Mouse (Mus musculus): ENCODE data around the gene Rph3al. TPM values are rescaled to one million over a fixed set of nuclear protein-coding genes. Genes with fewer than 3 reads are reported as not detected.

Rph3al gene
- polyA plus RNA-seq, 1 experiment from 2014 or later, result 1.6 TPM

DNA sequence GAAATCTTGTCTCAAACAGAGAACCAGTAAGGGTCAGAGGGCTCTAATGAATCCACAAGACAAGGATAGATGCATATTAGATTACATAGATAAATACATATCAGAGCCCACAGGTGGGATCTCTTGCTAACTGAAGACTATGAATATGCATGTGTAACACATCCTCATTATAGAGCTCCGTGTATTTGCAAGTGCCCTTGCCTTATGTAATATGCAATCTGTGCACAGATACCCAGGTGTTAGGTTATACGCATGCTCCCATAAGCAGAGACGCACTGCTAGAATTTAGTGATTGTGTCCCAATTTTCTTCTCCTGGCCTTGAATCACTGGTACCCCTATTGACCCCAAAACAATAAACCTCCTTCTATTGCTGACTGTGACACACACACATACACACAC is 34.0 kb upstream of the Rph3al start:
- H3K36me3 ChIP-seq (ENCODE audit: control insufficient read depth, insufficient read depth, low read length), result no peaks in the 10 kb centered on the region
- DNase-seq (no peak), ATAC-seq (ENCODE audit: low FRiP score, low TSS enrichment) (no peak)
- no peak overlapping the region for H3K4me3 ChIP-seq (replicated peaks; ENCODE audit: low read depth, low read length)
- peaks cover under 1% of the 10 kb centered on the region; the same call in 1 of the 2 replicates for H3K4me1 ChIP-seq (ENCODE audit: control insufficient read depth, insufficient read depth, low read length)
- no peak overlapping the region for H3K27ac ChIP-seq (replicated peaks; ENCODE audit: low read depth, low read length)
- H3K9me3 ChIP-seq (ENCODE audit: control insufficient read depth, low read length), result no peaks in the 10 kb centered on the region
- no peak overlapping the region for H3K4me2 ChIP-seq (ENCODE audit: low read length)
- no peak overlapping the region for H3K9ac ChIP-seq (replicated peaks; ENCODE audit: low read length)
- 86% methylated on average over 3 of the region's 3 CpGs for WGBS
- no peaks in the 10 kb centered on the region for H3K27me3 ChIP-seq (ENCODE audit: control insufficient read depth, insufficient read depth, low read length)

DNA sequence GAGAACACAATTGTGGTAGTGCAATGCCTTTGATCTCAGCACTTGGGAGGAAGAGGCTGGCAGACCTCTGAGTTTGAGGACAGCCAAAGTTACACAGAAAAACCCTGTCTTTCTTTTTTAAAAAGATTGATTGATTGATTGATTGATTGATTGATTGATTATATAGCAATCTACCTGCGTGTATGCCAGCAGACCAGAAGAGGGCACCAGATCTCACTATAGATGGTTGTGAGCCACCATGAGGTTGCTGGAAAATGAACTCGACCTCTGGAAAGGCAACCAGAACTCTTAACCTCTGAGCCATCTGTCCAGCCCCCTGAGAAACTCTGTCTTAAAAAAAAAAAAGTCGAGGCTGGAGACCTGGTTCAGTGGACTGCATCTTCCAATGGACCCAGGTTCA is 32.4 kb upstream of the Rph3al start:
- no peak for DNase-seq
- Histone ChIP-seq H3K9ac (replicated peaks; ENCODE audit: low read length) (no peak overlapping the region), H3K4me3 (replicated peaks; ENCODE audit: low read depth, low read length) (no peak overlapping the region), H3K27me3 (ENCODE audit: control insufficient read depth, insufficient read depth, low read length) (peaks cover 7% of the 10 kb centered on the region; the same call in 1 of the 2 replicates), H3K4me1 (ENCODE audit: control insufficient read depth, insufficient read depth, low read length) (peaks cover 15% of the 10 kb centered on the region), H3K4me2 (ENCODE audit: low read length) (no peak overlapping the region), H3K9me3 (ENCODE audit: control insufficient read depth, low read length) (no peaks in the 10 kb centered on the region), H3K36me3 (ENCODE audit: control insufficient read depth, insufficient read depth, low read length) (no peaks in the 10 kb centered on the region), H3K27ac (replicated peaks; ENCODE audit: low read depth, low read length) (no peak overlapping the region)
- no peak for ATAC-seq (ENCODE audit: low FRiP score, low TSS enrichment)
- 23% methylated on average over 3 of the region's 3 CpGs for WGBS

DNA sequence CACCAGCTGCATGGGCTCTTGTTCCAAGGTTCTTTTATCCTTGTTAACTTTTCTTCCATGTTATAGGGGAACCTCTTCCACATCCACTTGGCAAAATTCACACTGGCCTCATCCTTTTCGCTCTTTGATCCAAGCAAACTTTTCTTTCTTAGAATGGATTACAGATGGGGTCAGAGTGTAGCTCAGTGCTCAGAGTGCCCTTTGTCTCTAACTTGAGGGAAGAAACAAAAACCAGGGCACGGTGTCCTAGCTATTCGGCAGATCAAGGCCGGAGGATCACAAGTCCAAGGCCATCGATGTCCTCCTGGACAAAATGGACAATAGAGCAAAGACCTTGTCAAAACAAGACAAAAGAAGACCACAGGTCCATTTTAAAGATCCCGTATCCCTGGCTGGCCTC is 30.5 kb upstream of the Rph3al start:
- no peak for ATAC-seq (ENCODE audit: low FRiP score, low TSS enrichment)
- no peak for DNase-seq
- no peaks in the 10 kb centered on the region for H3K9me3 ChIP-seq (ENCODE audit: control insufficient read depth, low read length)
- no peak overlapping the region for H3K4me2 ChIP-seq (ENCODE audit: low read length)
- WGBS, result 77% methylated on average over 6 of the region's 6 CpGs
- no peak overlapping the region for H3K27ac ChIP-seq (replicated peaks; ENCODE audit: low read depth, low read length)
- H3K36me3 ChIP-seq (ENCODE audit: control insufficient read depth, insufficient read depth, low read length), result no peaks in the 10 kb centered on the region
- peaks cover 34% of the 10 kb centered on the region for H3K4me1 ChIP-seq (ENCODE audit: control insufficient read depth, insufficient read depth, low read length)
- no peak overlapping the region for H3K4me3 ChIP-seq (replicated peaks; ENCODE audit: low read depth, low read length)
- peaks cover 8% of the 10 kb centered on the region; the same call in 1 of the 2 replicates for H3K27me3 ChIP-seq (ENCODE audit: control insufficient read depth, insufficient read depth, low read length)
- H3K9ac ChIP-seq (replicated peaks; ENCODE audit: low read length), result no peak overlapping the region

- Histone ChIP-seq H3K27me3 (ENCODE audit: control insufficient read depth, insufficient read depth, low read length) (peaks cover 8% of the 10 kb centered on the region; the same call in 1 of the 2 replicates), H3K9me3 (ENCODE audit: control insufficient read depth, low read length) (no peaks in the 10 kb centered on the region), H3K4me3 (replicated peaks; ENCODE audit: low read depth, low read length) (peak overlapping the region; percentile 55), H3K4me2 (ENCODE audit: low read length) (peak overlapping the region; percentile 98), H3K27ac (replicated peaks; ENCODE audit: low read depth, low read length) (peak overlapping the region; percentile 41; the same call in 1 of the 2 replicates), H3K4me1 (ENCODE audit: control insufficient read depth, insufficient read depth, low read length) (peaks cover 37% of the 10 kb centered on the region), H3K36me3 (ENCODE audit: control insufficient read depth, insufficient read depth, low read length) (no peaks in the 10 kb centered on the region), H3K9ac (replicated peaks; ENCODE audit: low read length) (peak overlapping the region; percentile 54)
- peak; percentile 72 for ATAC-seq (ENCODE audit: low FRiP score, low TSS enrichment)
- peak; percentile 79 for DNase-seq
- WGBS, result under 1% methylated on average over 89 of the region's 90 CpGs
Measured at GRCm38 (mm10) chr11:75966401-75967372, 28.5 kb upstream of the Rph3al start.

DNA sequence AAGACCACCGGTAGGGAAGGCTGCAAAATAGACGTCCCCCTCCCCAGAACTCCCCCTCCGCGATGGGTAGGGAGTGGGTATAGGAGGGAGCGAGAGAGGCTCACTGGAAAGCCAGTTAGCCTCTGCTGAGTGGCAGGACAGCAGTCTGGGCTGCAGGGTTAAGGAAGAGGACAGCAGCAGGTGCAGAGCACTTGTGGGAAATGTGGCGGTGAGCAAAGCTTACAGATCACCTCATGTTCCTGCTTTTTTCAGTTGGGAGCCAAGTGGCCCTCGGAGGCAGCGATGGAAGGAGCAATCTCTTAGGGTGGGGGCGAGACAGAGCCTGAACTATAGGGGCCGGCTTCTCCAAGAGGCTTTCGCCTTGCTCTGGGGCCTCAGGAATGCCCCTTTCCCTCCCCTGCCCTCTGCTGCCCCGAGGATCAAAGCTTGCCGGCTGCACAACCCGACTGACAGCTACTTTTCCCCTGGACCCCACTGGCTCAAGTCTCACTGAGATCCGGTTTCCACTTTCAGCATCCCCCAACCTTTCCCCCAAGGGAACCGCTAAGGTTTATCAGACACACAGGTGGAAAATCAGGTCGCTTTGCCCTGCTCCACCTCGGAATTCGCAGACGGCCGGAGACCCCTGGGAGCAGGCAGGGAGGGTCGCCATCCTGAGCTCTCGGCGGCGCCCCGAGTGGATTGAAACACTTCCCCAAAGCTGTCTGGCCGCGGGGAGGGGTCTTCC is 27.6 kb upstream of the Rph3al start:
- 4% methylated on average over 28 of the region's 28 CpGs for WGBS
- DNase-seq (no peak), ATAC-seq (ENCODE audit: low FRiP score, low TSS enrichment) (no peak)
- Histone ChIP-seq H3K9ac (replicated peaks; ENCODE audit: low read length) (peak overlapping the region; percentile 54; the same call in 1 of the 2 replicates), H3K27ac (replicated peaks; ENCODE audit: low read depth, low read length) (no peak overlapping the region), H3K4me2 (ENCODE audit: low read length) (peak overlapping the region; percentile 98), H3K9me3 (ENCODE audit: control insufficient read depth, low read length) (no peaks in the 10 kb centered on the region), H3K4me3 (replicated peaks; ENCODE audit: low read depth, low read length) (peak overlapping the region; percentile 55), H3K36me3 (ENCODE audit: control insufficient read depth, insufficient read depth, low read length) (no peaks in the 10 kb centered on the region), H3K27me3 (ENCODE audit: control insufficient read depth, insufficient read depth, low read length) (peaks cover 8% of the 10 kb centered on the region; the same call in 1 of the 2 replicates), H3K4me1 (ENCODE audit: control insufficient read depth, insufficient read depth, low read length) (peaks cover 37% of the 10 kb centered on the region)

DNA sequence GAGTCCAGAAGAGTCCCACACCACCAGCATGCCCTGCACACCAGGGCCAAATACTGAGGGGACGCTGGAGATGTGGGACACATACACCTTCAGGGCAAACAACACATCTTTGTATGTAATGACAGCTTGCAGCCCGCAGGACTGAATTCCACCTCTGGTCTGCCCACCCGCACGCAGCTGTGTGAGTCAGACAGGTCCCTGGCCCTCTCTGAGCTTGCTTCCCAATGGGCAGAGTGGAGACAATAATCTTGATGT is 26.2 kb upstream of the Rph3al start:
- ATAC-seq (ENCODE audit: low FRiP score, low TSS enrichment), result no peak
- 12% methylated on average over 4 of the region's 4 CpGs for WGBS
- peaks cover 37% of the 10 kb centered on the region for H3K4me1 ChIP-seq (ENCODE audit: control insufficient read depth, insufficient read depth, low read length)
- H3K36me3 ChIP-seq (ENCODE audit: control insufficient read depth, insufficient read depth, low read length), result no peaks in the 10 kb centered on the region
- DNase-seq, result no peak
- no peak overlapping the region for H3K9ac ChIP-seq (replicated peaks; ENCODE audit: low read length)
- H3K9me3 ChIP-seq (ENCODE audit: control insufficient read depth, low read length), result no peaks in the 10 kb centered on the region
- no peak overlapping the region for H3K4me2 ChIP-seq (ENCODE audit: low read length)
- peaks cover 8% of the 10 kb centered on the region; the same call in 1 of the 2 replicates for H3K27me3 ChIP-seq (ENCODE audit: control insufficient read depth, insufficient read depth, low read length)
- H3K4me3 ChIP-seq (replicated peaks; ENCODE audit: low read depth, low read length), result no peak overlapping the region
- H3K27ac ChIP-seq (replicated peaks; ENCODE audit: low read depth, low read length), result 0 out of 2 replicates have a peak overlapping the region, but pooled peaks have one; percentile 73

- DNase-seq, result peak; percentile 92
- Histone ChIP-seq H3K27me3 (ENCODE audit: control insufficient read depth, insufficient read depth, low read length) (peaks cover 8% of the 10 kb centered on the region; the same call in 1 of the 2 replicates), H3K36me3 (ENCODE audit: control insufficient read depth, insufficient read depth, low read length) (no peaks in the 10 kb centered on the region), H3K4me3 (replicated peaks; ENCODE audit: low read depth, low read length) (no peak overlapping the region), H3K4me2 (ENCODE audit: low read length) (peak overlapping the region; percentile 7; the same call in 1 of the 2 replicates), H3K9me3 (ENCODE audit: control insufficient read depth, low read length) (no peaks in the 10 kb centered on the region), H3K9ac (replicated peaks; ENCODE audit: low read length) (0 out of 2 replicates have a peak overlapping the region, but pooled peaks have one; percentile 16), H3K4me1 (ENCODE audit: control insufficient read depth, insufficient read depth, low read length) (peaks cover 37% of the 10 kb centered on the region), H3K27ac (replicated peaks; ENCODE audit: low read depth, low read length) (peak overlapping the region; percentile 73)
- 10% methylated on average over 11 of the region's 11 CpGs for WGBS
- no peak for ATAC-seq (ENCODE audit: low FRiP score, low TSS enrichment)
Measured at GRCm38 (mm10) chr11:75963730-75964475, 25.7 kb upstream of the Rph3al start.

DNA sequence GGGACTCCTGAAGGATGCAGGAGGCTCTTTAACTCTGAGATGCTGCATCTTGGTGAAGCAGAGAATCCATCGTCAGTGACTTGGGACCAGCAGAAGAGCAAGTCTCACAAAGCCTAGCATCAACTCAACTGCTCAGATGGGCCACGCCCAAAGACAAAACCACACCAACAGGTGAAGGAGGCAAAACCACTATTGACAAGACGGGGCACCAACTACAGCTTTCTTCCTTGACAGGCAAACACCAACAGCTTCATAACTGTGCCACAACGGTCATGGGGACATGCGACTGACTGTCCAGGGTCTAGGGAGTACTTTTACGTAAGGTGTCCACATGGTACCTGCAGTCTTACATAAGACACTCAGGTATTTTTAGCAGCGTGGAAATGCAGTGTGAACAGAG is 23.6 kb upstream of the Rph3al start:
- Histone ChIP-seq H3K4me3 (replicated peaks; ENCODE audit: low read depth, low read length) (no peak overlapping the region), H3K27ac (replicated peaks; ENCODE audit: low read depth, low read length) (no peak overlapping the region), H3K9ac (replicated peaks; ENCODE audit: low read length) (no peak overlapping the region), H3K4me2 (ENCODE audit: low read length) (no peak overlapping the region), H3K4me1 (ENCODE audit: control insufficient read depth, insufficient read depth, low read length) (peaks cover 33% of the 10 kb centered on the region), H3K27me3 (ENCODE audit: control insufficient read depth, insufficient read depth, low read length) (peaks cover 8% of the 10 kb centered on the region; the same call in 1 of the 2 replicates), H3K9me3 (ENCODE audit: control insufficient read depth, low read length) (no peaks in the 10 kb centered on the region), H3K36me3 (ENCODE audit: control insufficient read depth, insufficient read depth, low read length) (no peaks in the 10 kb centered on the region)
- ATAC-seq (ENCODE audit: low FRiP score, low TSS enrichment), result no peak
- WGBS, result 81% methylated on average over 7 of the region's 7 CpGs
- DNase-seq, result no peak

All from midbrain, embryonic 14.5 days (tissue).